Mouse (Mus musculus) MN1 (cell line): Measurements from ENCODE around the gene Dnah8.

Source experiments
- DNase-seq: peaks from one replicate; pipeline ENCODE4 v3.0.0-alpha.2; 2016; ENCODE audit warnings: low spot score

The Dnah8 gene

DNA sequence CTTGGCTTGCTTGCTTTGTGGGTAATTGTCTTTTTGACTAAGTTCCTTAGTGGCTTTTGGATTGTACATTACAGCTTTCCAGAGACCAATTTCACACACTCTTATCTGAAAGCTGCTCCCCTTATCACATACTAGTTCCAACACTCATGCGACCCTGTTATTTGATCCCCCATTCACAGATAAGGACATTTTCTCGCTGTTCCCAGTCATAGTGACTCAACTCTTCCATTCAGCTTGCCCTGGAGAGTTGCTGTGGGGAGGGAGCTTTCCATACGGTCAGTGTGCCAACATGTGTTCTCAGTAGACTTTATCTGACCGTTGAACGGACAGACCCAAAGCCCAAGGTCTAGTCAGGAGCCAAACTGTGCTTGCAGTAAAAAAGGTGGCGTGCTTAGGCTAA is 197.0 kb downstream of the Dnah8 start:
- DNase-seq: no peak

DNA sequence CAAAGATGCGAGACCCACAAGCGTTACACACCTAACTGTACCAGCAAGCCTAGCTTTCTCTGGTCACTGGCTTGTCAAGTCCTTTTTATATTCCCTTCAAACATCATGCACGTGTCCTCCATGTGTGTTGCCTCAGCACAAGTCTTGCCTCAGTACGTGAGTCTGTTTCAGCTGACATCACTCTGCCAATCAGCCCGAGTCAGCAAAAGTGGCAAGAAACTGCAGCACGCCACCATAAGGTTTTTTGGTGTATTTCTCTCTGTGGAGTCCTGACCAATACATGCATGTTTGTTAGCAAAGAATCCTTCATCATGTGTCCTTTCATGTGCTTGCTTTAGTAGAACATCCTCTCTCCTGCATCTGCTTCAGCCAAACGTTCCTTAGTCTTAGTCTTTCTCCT is 200.3 kb downstream of the Dnah8 start:
- no peak for DNase-seq

DNA sequence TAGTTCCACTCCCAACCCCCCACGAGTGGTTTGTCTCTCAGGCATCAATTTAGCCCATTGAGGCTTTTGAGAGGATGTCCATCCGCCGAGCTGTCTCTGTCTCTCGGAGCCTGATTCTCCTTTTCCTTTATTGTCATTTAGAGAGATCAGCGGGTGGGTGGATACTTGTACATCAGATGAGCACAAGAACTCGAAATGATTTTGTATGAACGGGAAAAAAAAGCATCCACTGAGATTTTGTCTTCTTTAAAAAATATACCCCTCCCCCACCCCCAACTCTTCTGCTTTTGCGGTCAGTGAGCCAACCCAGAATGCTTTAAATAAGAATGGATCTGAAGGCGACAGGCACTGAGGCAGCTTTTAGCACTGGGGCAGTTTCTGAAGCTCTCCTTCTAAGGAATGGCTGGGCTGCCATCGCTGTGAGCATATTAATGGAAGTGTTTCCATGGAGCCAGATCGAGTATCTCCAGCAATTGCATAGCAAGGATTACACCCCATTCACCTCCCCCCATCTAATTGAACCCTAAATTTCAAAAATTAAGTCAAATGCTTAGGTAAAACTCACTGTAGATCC is 201.7 kb downstream of the Dnah8 start:
- DNase-seq: no peak

DNA sequence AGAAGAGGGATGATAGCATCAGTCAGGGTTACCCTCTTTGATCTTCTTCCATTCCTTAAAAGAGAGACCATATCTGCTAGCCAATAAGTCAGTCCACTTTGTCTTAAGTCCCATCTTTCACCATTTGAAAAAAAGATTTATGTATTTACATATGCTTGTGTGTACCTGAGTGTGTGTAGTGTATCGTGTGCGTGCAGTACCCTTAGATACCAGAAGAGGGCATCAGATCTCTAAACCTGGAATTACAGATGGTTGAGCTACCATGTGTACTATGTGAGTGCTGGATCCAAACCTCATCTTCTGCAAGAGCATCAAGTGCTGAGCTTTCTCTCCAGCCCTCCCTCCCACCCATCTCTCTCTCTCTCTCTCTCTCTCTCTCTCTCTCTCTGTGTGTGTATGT is 207.0 kb downstream of the Dnah8 start:
- DNase-seq: no peak

DNA sequence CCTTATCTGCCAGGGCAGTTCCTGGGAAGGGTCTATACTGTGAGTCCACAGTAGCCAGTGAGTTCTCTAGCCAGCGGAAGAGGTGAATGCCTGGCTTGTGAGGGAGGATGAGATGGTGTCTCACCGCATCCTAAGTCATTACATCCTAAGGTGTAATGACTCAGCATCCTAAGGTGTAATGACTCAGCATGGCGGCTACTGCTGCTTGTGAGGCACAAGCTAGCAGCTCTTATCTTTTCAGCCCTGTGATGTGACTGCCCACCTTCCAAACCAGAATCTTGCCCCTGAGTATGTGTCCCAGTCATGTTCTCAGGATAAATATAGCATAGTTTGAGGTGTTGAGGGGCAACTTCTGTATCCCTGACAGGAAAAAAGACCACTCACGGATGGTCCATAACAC is 211.3 kb downstream of the Dnah8 start:
- DNase-seq: no peak

DNA sequence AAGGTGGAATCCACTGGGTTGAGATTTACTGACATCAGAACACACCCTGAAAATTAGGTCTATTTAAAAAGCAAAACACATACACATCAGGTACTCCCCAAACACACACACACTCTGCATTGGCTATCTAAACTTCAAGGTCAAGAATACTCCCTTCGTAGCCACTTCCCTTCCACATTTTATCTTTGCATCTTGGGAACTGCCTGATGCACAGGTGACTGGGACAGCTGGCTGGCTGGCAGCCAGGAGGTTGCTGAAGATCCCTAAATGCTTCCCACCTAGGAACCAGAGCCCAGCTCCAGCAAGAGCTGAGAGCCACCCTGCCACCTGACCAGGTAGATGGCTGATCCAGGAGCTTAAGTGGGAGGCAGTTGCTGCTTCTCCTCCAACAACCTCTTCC is 212.9 kb downstream of the Dnah8 start:
- no peak for DNase-seq

DNA sequence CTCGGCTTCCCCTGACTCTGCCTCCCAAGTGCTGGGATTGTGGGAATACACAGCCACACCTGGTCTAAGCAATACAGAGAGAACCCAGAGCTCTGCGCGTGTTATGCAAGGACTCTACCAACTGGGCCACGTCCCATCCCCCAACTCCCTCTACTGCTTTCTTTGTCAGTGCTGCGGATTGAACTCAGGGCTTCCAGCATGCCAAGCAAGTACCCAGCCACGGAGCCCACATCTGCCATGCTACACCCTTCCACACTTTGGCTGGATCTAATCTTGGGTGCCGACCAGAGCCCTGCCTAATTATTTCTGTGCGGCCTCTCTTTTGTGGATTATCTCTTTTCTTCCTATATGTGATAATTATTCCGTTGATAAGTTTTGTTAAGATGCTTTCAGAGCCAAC is 215.9 kb downstream of the Dnah8 start:
- no peak for DNase-seq

DNA sequence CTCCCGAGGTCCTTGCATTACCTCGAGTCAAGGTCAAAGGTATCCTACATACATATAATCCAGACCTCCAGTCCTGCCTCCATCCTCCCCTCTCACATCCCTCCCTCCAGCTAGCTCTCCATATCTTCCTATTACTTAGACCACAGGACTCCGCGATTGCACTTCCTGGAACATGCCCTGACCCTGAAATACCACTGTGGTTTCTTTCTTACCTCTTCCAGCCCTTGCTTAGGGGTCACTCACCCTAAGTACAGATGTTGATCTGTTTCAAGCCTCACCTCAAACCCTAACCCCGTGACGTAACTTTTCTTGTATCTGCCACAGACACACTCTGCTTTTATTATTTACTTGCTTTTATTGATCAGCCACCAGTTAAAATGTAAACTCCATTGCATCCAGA is 218.2 kb downstream of the Dnah8 start:
- DNase-seq: no peak

DNA sequence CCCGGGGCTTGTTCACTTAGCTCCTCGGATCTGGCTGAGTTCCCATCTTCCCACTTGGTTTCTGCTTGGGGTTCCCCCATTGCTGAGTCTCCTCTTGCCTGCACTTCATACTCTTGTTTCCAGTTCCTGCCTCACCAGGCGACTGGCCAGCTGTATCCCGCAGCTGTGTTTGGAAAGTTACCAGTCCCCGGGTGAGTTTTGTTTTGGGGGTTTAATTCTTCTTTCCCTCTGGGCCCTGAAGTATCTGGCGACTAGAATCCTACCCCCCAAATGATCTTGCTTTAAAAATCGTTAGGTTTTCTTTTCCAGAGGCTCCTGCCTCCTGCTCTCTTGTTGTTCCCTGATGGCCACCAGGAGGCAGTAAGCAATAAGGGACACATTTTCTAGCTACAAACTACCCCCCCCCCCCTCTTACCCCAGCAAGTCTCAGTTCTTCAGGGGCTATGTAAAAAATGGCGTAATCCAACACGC is 220.2 kb downstream of the Dnah8 start:
- DNase-seq: no peak

DNA sequence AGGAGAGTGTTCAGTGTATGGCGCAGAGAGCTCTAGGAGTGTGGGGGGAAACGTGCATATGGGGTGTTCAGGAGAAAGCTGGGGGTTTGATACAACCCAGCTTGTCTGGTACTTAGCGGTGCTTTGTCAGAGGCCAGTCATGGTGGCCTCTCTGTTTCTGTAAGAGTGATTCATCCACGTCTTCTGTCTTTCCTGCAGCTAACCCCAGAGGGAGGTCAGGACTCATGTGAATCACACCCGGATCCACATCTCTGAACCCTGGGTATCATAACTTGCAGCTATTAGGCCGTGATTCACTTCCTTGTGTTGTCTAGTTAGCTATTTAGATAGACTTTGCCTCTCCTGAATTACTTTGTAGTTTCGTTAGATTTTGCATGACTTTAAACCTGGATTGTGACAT is 223.3 kb downstream of the Dnah8 start:
- DNase-seq: no peak

DNA sequence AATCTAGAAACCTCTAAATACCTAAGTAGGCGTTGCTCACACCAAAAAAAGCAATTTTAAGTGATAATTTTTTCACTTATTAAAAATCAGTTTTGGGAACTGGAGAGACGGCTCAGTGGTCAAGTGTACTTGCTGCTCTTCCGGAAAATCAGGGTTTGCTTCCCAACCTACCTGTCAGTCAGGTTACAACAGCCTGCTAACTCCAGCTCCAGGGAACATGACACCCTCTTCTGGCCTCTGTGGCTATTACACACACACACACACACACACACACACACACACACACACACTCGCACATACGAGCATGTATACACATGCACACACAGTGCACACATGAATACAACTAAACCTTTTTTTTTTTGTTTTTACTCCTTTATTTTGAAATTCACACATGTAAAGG is 223.9 kb downstream of the Dnah8 start:
- no peak for DNase-seq

DNA sequence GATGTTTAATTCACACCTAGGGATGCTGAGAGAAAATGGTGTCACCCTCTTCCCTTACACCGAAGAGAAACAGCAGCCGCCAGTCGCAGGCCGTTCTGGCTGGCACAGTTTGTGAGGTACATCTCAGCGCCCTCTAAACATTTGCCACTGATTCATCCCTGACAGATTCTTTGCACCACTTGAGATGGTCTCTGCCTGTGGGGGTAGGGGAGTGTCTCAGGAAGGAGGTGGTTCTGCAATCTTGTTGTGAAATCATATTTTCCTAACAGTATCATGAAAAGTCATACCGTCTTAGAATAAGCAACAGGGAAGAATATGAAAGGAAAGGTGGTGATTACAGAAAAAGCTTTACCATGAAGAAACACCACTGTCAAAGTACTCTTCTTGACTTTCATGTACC is 224.7 kb downstream of the Dnah8 start:
- no peak for DNase-seq

DNA sequence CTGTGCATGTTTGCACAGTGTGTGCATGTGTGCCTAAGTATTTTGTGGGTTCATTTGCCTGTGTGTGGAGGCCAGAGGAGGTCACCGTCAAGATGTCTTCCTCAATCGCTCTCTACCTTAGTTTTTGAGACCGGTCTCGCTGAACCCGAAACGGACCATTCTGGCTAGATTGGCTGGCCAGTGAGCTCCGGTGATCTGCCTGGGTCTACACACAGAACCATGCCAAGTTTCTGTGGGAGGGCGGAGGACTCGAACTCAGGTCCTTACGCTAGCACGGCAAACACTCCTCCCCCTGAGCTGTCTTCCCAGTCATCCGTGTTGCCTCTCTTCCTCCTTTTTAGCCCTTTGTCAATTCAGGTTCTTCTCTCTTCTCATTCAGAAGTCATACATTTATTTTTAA is 225.7 kb downstream of the Dnah8 start:
- DNase-seq: no peak

DNA sequence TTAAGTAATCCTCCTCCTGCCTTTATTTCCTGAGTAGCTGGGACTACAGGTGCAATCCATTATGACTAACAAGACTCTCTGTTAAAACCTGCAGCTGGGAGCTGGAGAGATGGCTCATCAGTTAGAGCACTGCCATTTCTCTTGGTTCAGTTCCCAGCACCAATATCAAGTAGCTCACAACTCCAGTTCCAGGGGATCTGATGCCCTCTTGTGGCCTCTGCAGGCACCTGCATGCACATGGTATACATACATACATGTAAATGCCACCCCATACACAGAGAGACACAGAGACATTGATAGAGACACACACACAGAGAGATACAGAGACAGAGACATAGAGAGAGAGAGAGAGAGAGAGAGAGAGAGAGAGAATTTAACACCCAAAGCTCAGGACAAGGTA is 228.2 kb downstream of the Dnah8 start:
- no peak for DNase-seq

DNA sequence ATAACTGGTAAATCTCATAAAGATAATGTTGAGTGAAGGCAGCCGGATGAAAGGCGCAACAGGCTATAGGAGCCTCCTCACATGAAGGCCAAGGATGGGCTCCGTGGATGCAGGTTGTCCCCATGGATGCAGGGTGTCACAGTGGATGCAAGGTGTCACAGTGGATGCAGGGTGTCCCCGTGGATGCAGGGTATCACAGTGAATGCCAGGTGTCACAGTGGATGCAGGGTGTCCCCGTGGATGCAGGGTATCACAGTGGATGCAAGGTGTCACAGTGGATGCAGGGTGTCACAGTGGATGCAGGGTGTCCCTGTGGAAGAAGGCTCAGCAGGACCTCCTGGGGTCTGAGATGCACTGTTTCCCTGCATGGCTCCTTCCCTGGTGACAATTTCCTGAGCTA is 233.2 kb downstream of the Dnah8 start:
- no peak for DNase-seq

DNA sequence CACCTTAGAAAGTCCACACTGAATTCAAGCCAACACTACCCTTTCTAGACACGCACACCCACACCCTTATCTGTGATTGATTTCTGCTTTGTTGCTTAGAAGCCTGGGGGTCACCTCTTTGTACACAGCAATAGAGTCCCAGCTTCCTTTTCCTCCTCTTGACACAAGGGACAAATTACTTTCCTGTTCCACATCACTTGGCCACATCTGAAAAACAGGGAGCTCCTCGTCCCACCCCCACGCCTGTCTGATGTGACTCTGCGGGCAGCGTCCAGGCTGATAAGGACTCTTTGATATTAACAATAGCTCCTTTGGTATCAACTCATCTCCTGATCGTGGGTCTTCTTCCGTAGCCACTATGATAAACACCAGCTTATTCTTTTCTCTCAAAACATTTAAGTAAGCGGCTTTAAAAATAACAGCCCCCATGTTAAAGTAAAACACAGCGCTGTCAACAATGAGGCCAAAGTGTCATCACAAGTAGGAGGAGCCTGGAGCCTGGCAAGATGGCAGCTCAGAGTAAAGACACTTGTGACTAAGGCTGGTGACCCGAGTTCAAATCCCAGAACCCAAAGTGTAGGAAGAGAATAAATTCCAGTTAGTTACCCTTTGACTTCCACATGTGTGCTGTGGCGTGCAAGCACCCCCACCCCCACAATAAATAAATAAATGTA is 234.6 kb downstream of the Dnah8 start:
- DNase-seq: no peak

DNA sequence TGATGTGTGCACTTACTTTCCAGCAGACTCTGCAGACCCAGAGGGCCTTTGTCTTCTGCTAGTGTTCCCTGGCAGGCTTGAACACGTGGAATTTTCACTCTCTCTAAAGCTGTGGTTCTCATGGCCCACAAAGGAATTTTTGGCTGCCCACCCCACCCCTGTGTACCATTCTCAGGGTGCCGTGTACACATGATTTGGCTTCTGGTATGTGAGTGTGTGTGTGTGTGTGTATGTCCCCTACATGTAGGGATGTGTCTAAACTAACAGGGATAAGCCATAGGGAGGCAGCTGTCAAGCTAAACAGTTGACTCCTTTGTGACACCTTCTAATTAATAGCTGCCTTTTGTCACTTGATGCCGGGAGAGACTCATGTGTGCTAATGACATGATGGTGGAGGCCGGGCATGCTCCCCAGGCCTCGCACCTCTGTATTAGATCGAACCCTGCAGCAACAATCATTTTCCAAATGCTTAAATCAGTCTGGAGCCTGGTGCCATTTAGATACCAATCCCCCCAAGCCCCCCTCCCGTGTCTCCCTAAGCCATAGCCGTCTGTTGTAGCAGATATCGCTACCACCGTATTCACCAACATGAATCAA is 235.9 kb downstream of the Dnah8 start:
- DNase-seq: no peak

DNA sequence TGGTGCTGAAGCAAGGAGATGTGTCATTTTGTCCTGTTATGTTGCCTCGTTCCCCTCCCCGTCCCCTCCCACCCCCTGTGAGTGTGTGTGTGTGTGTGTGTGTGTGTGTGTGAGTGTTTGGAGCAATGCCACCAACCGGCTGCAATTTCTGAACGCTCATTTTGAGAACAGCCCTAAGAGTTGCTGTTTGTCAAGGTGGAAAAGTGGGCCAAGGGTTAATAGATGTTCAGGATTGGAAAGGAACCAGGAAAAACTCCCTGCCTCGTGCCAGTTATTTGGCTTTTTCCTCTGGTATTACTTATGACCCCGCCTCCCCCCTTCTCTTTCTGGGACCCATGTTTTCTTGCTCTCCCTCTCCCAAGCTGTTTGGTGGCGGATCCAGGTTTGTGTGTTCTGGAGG is 236.5 kb downstream of the Dnah8 start:
- no peak for DNase-seq

DNA sequence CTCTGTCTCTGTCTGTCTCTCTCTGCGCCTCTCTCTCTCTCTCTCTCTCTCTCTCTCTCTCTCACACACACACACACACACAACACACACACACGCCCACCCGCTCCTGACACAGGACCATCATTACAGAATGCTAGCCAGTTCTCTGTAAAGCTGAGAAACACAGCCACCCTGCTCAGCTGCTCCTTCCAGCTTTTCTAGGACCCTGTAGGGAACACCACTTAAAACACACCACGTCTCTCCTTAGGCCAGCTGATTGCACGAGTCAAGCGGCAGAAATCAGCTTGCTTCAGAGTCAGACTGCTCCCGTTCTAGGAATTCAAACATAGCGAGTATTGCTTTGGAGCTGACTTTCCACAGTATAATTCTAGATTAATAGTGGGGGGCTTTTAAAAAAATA is 242.1 kb downstream of the Dnah8 start:
- no peak for DNase-seq

DNA sequence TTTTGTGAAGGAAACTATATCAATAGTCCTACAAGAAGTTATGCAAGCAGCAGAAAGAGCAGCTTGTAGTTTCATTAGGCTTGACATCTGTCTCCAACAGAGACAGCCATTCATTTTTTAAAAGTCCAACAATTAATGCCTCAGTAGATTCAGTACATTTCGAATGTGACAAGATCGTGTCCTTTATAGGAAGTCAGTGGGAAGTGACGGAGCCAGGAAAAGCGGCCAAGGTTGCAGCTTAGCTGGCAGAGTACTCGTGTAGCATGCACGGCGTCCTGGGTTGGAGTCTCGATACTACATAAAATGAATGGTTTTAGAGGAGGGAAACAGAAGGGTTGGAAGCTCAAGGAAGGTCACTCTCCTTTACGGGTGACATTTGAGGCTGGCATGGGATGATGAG is 242.8 kb downstream of the Dnah8 start:
- DNase-seq: no peak

DNA sequence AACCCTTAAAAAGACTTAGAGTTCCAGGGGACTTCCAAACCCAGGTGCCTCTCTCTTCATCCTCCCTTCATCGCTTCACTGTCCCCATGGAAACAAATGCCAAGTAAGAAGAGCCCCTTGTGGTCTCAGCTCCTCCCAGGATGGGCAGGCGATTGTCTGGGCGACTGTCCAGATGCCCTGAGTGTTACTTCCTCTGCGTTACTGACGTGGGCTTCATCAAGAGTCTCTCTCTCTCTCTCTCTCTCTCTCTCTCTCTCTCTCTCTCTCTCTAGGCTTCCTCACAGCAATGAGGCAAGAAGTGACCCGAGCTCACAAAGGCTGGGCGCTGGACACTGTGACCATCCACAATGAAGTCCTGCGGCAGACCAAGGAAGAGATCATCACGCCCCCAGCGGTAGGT is 246.9 kb downstream of the Dnah8 start:
- no peak for DNase-seq

DNA sequence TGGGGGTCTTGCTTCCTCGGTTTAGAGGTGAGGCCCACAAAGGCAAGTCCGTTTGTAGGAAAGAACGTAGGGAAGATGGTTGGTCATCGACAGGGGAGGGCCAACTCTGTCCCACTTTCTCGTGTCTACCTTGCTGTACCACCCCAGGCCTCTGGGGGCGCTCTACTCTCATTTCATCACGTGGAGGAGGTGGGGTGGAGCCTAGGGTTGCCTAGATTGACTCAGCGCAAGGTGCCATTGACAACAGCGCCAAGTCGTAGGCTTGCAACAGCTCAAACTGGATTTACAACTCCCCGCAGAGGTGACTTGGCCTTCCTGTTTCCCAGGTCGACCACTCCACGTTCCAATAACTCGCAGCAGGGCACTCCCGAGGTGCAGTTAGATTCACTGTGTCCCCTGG is 250.1 kb downstream of the Dnah8 start:
- no peak for DNase-seq

DNA sequence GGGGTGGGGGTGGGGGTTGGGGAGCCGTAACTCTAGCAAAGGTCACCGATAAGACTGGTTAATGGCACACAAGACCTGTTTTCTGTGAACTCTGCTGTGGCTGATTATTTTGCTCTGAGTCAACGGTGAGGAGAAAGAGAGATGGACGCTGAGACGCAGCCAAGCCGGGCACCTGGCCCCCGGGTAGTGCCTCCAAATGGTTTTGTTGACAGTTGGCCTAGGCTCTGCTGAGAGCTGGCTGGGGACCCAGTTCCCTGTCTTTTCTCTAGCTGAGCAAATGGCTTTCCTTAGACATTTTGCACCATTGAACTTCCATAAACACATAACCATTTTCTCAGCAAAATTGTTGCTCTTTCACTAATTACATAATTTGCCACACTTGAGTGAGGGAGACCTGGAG is 253.3 kb downstream of the Dnah8 start:
- DNase-seq: no peak

DNA sequence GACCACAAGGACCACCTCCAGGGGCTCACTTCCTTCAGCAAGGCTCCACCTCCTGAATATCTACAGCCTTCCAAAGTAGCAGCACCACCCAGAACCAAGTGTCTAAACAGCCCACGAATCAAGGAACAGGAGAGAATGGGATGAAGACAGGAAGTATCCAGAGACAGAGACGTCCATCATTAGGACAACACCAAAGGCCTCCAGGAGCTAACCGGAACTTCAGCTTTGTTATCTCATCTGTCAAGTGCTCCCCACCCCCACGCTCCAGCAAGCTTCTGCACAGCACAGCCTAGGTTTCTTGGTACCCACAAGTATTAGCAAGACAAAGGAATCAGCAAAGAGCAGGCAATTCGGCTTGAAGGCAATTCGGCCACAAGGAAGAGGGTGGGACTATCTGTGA is 254.5 kb downstream of the Dnah8 start:
- DNase-seq: no peak
